ENCODE assay signal across 8 mouse cellular contexts in genomic region chr10:75744017-75744416, GRCm38 (mm10). TPM values are rescaled to one million over a fixed set of nuclear protein-coding genes. Genes with fewer than 3 reads are reported as not detected.
DNase-seq lines count a peak whose midpoint lies in the region; ATAC-seq and TF ChIP-seq lines count a peak whose summit lies in the region.

No protein-coding gene starts in this region.

- H3K4me3 ChIP-seq in kidney, adult 2 months (ENCODE audit: insufficient read depth, low read depth, low read length): no peak overlapping the region
- H3K4me3 ChIP-seq in limb, embryonic 11.5 days (ENCODE audit: low read depth, low read length): no peak overlapping the region
- no peak overlapping the region for H3K4me3 ChIP-seq in midbrain, embryonic 15.5 days

- peaks cover 1% of the 10 kb centered on the region; the same call in 1 of the 2 replicates for H3K36me3 ChIP-seq in kidney, adult 2 months (ENCODE audit: control insufficient read depth, insufficient read depth, low read length)
- peaks cover 24% of the 10 kb centered on the region for H3K36me3 ChIP-seq in limb, embryonic 11.5 days (ENCODE audit: control insufficient read depth, insufficient read depth, low read length)
- peaks cover 53% of the 10 kb centered on the region for H3K36me3 ChIP-seq in midbrain, embryonic 15.5 days (replicated peaks)

- WGBS in kidney, adult 2 months: 40% methylated on average over 3 of the region's 3 CpGs
- 45% methylated on average over 3 of the region's 3 CpGs for WGBS in limb, embryonic 11.5 days
- 46% methylated on average over 3 of the region's 3 CpGs for WGBS in midbrain, embryonic 15.5 days

- H3K27ac ChIP-seq in kidney, adult 2 months (ENCODE audit: insufficient read depth, low read depth, low read length): no peak overlapping the region
- H3K27ac ChIP-seq in limb, embryonic 11.5 days (replicated peaks; ENCODE audit: low read depth, low read length): no peak overlapping the region
- H3K27ac ChIP-seq in midbrain, embryonic 15.5 days: 0 out of 2 replicates have a peak overlapping the region, but pooled peaks have one; percentile 44

- TF ChIP-seq CTCF in kidney, adult 2 months (conservative IDR thresholded peaks at IDR 0.05; ENCODE audit: insufficient read depth, insufficient read length, low read depth, low read length): peak; percentile 96

- peak; percentile 89 for DNase-seq in 3T3-L1 (ENCODE audit: low read depth, low spot score)
- DNase-seq in adrenal gland, postnatal 10 days: peak; percentile 88
- peak; percentile 63 for DNase-seq in embryo, embryonic 9.5 days (ENCODE audit: extremely low spot score)
- peak; percentile 50 to 83 for DNase-seq in gastrocnemius, postnatal 4 days (ENCODE audit: low spot score in 2 of 2)
- peak; percentile 81 for DNase-seq in kidney, adult 2 months
- peak; percentile 87 for DNase-seq in limb, embryonic 11.5 days (ENCODE audit: low spot score)
- peak; percentile 40 to 77 for DNase-seq in spleen, adult 18-20 months

- H3K27me3 ChIP-seq in kidney, adult 2 months (replicated peaks; ENCODE audit: control insufficient read depth, insufficient read depth, low read length): no peaks in the 10 kb centered on the region
- H3K27me3 ChIP-seq in limb, embryonic 11.5 days (ENCODE audit: control insufficient read depth, insufficient read depth, low read length): no peaks in the 10 kb centered on the region
- no peaks in the 10 kb centered on the region for H3K27me3 ChIP-seq in midbrain, embryonic 15.5 days (replicated peaks)

- no peaks in the 10 kb centered on the region for H3K4me1 ChIP-seq in kidney, adult 2 months (ENCODE audit: control insufficient read depth, insufficient read depth, low read length)
- H3K4me1 ChIP-seq in limb, embryonic 11.5 days (ENCODE audit: control insufficient read depth, insufficient read depth, low read length): no peaks in the 10 kb centered on the region
- peaks cover 4% of the 10 kb centered on the region; the same call in 1 of the 2 replicates for H3K4me1 ChIP-seq in midbrain, embryonic 15.5 days

- no peaks in the 10 kb centered on the region for H3K9me3 ChIP-seq in limb, embryonic 11.5 days (ENCODE audit: control insufficient read depth, low read length)
- H3K9me3 ChIP-seq in midbrain, embryonic 15.5 days: no peaks in the 10 kb centered on the region

- no peak overlapping the region for H3K9ac ChIP-seq in limb, embryonic 11.5 days (ENCODE audit: low read length)
- H3K9ac ChIP-seq in midbrain, embryonic 15.5 days: no peak overlapping the region

- no peak for ATAC-seq in limb, embryonic 11.5 days (ENCODE audit: insufficient number of reproducible peaks, low FRiP score, low TSS enrichment, low read depth)
- ATAC-seq in midbrain, embryonic 15.5 days (replicated peaks): peak; percentile 94

- TF ChIP-seq POLR2A in kidney, adult 2 months (IDR thresholded peaks at IDR 0.05; ENCODE audit: low read depth, low read length): no peak

- no peak overlapping the region for H3K4me2 ChIP-seq in limb, embryonic 11.5 days (ENCODE audit: low read depth, severe bottlenecking)
- H3K4me2 ChIP-seq in midbrain, embryonic 15.5 days: no peak overlapping the region

RNA-seq across cellular contexts. Expression of gene Cabin1, which starts 20.1 kb away (rescaled TPM):
- total RNA-seq in adrenal gland, postnatal 10 days (2021): 10 to 100 TPM; 27.1 to 39.2 TPM
- 10 to 100 TPM; 29.1 to 30.4 TPM for total RNA-seq in gastrocnemius, postnatal 4 days (2021)
- polyA plus RNA-seq in kidney, adult 2 months (2012; rRNA removed): 24.6 and 27.3 TPM in 2 replicates
- polyA plus RNA-seq in limb, embryonic 11.5 days (2014; fragmentation: Nextera tagmentation; extraction: Ambion mirVana): 28.5 and 30.7 TPM in 2 replicates
- polyA plus RNA-seq in midbrain, embryonic 15.5 days (2015; fragmentation: Nextera tagmentation; extraction: Ambion mirVana): 36.6 and 42.2 TPM in 2 replicates

RNA-seq across cellular contexts. Expression of gene Ddt, which starts 29.2 kb away (rescaled TPM):
- 100 to 1,000 TPM; 173 to 204 TPM for total RNA-seq in adrenal gland, postnatal 10 days (2021)
- 10 to 100 TPM; 28.2 to 29.4 TPM for total RNA-seq in gastrocnemius, postnatal 4 days (2021)
- polyA plus RNA-seq in kidney, adult 2 months (2012; rRNA removed): 408 and 410 TPM in 2 replicates
- 100.0 and 107 TPM in 2 replicates for polyA plus RNA-seq in limb, embryonic 11.5 days (2014; fragmentation: Nextera tagmentation; extraction: Ambion mirVana)
- 64.7 and 65.8 TPM in 2 replicates for polyA plus RNA-seq in midbrain, embryonic 15.5 days (2015; fragmentation: Nextera tagmentation; extraction: Ambion mirVana)

RNA-seq across cellular contexts. Expression of gene Gm20441, which starts 36.7 kb away (rescaled TPM):
- total RNA-seq in adrenal gland, postnatal 10 days (2021): not detected
- not detected for total RNA-seq in gastrocnemius, postnatal 4 days (2021)
- polyA plus RNA-seq in kidney, adult 2 months (2012; rRNA removed): not detected in 2 replicates
- polyA plus RNA-seq in limb, embryonic 11.5 days (2014; fragmentation: Nextera tagmentation; extraction: Ambion mirVana): 0.41 TPM in 1 of 2 replicates, not detected in the other
- polyA plus RNA-seq in midbrain, embryonic 15.5 days (2015; fragmentation: Nextera tagmentation; extraction: Ambion mirVana): not detected in 2 replicates

RNA-seq across cellular contexts. Expression of gene Gstt3, which starts 37.2 kb away (rescaled TPM):
- total RNA-seq in adrenal gland, postnatal 10 days (2021): 10 to 100 TPM; 18.7 to 21.5 TPM
- total RNA-seq in gastrocnemius, postnatal 4 days (2021): 1 to 10 TPM; 5.4 to 6.8 TPM
- 97.4 and 108 TPM in 2 replicates for polyA plus RNA-seq in kidney, adult 2 months (2012; rRNA removed)
- 6.4 and 7.9 TPM in 2 replicates for polyA plus RNA-seq in limb, embryonic 11.5 days (2014; fragmentation: Nextera tagmentation; extraction: Ambion mirVana)
- polyA plus RNA-seq in midbrain, embryonic 15.5 days (2015; fragmentation: Nextera tagmentation; extraction: Ambion mirVana): 0.61 and 1.6 TPM in 2 replicates

RNA-seq across cellular contexts. Expression of gene Gstt1, which starts 54.4 kb away (rescaled TPM):
- total RNA-seq in adrenal gland, postnatal 10 days (2021): 10 to 100 TPM; 60.2 to 60.4 TPM
- 10 to 100 TPM; 10.2 to 11.8 TPM for total RNA-seq in gastrocnemius, postnatal 4 days (2021)
- 492 and 514 TPM in 2 replicates for polyA plus RNA-seq in kidney, adult 2 months (2012; rRNA removed)
- polyA plus RNA-seq in limb, embryonic 11.5 days (2014; fragmentation: Nextera tagmentation; extraction: Ambion mirVana): 4.4 and 5.5 TPM in 2 replicates
- 14.5 and 16.9 TPM in 2 replicates for polyA plus RNA-seq in midbrain, embryonic 15.5 days (2015; fragmentation: Nextera tagmentation; extraction: Ambion mirVana)
